Mouse (Mus musculus) thymus, adult 2 months (tissue): ENCODE measurements at regions not wholly inside any gene's neighbourhood (a gene's known extent, or its start where the extent isn't known, plus 50 kb on each side); places are given as distances from the start of the nearest gene placed in this dataset.

ENCODE experiments used
- DNase-seq: peaks from one replicate; pipeline ENCODE4 v3.0.0; 2021
- H3K27ac ChIP-seq: fragments of 200-500 bp; 2 replicates; pipeline ENCODE4 v1.5.1; 2012; ENCODE audit warnings: low read length, control low read depth; ENCODE audit not compliant: control insufficient read depth, insufficient read depth
- H3K27me3 ChIP-seq: fragments of 200-500 bp; 2 replicates; pipeline ENCODE4 v1.6.1; 2012; ENCODE audit warnings: mild to moderate bottlenecking, low read length, moderate library complexity, mixed read lengths; ENCODE audit not compliant: control insufficient read depth, insufficient read depth
- H3K36me3 ChIP-seq: fragments of 200-500 bp; 2 replicates; pipeline ENCODE4 v1.6.1; 2012; ENCODE audit warnings: mild to moderate bottlenecking, low read length, moderate library complexity; ENCODE audit not compliant: control insufficient read depth, insufficient read depth
- H3K4me1 ChIP-seq: fragments of 200-500 bp; replicated peaks from 2 replicates; pipeline ENCODE4 v1.6.1; 2012; ENCODE audit warnings: low read length; ENCODE audit not compliant: control insufficient read depth, insufficient read depth
- H3K4me3 ChIP-seq: fragments of 200-500 bp; 2 replicates; pipeline ENCODE4 v1.5.1; 2012; ENCODE audit warnings: mild to moderate bottlenecking, low read length, control low read depth, moderate library complexity; ENCODE audit not compliant: control insufficient read depth, insufficient read depth
- CTCF ChIP-seq: fragments of 200-500 bp; IDR thresholded peaks from 2 replicates; pipeline ENCODE4 v1.5.1; 2012; ENCODE audit warnings: mild to moderate bottlenecking, control low read depth, low read length, moderate library complexity, borderline replicate concordance; ENCODE audit not compliant: control insufficient read depth, poor library complexity, insufficient read depth; ENCODE audit errors: extremely low read depth
- POLR2A ChIP-seq: fragments of 200-500 bp; IDR thresholded peaks from 2 replicates; pipeline ENCODE4 v1.6.1; 2012; ENCODE audit warnings: mild to moderate bottlenecking, low read length, control low read depth, moderate library complexity; ENCODE audit not compliant: control insufficient read depth, poor library complexity, insufficient read depth; ENCODE audit errors: extremely low read depth
- WGBS: fragments of 180-500 bp; shearing (Covaris S2); methylation state at CpG from one replicate; pipeline ENCODE4 v1.1.7; 2018; 5-methylcytosine and 5-hydroxymethylcytosine counted together

- no peaks in the 10 kb centered on the region for H3K36me3 ChIP-seq
- H3K27me3 ChIP-seq = no peaks in the 10 kb centered on the region
- no peaks in the 10 kb centered on the region for H3K4me1 ChIP-seq
- TF ChIP-seq POLR2A (no peak), CTCF (no peak)
- no peak overlapping the region for H3K27ac ChIP-seq
- H3K4me3 ChIP-seq = no peak overlapping the region
- no peak for DNase-seq
- WGBS = 81% methylated on average over 2 of the region's 2 CpGs
Measured at GRCm38 (mm10) chr8:90192856-90193255, 155.3 kb downstream of the Tox3 start.

DNA sequence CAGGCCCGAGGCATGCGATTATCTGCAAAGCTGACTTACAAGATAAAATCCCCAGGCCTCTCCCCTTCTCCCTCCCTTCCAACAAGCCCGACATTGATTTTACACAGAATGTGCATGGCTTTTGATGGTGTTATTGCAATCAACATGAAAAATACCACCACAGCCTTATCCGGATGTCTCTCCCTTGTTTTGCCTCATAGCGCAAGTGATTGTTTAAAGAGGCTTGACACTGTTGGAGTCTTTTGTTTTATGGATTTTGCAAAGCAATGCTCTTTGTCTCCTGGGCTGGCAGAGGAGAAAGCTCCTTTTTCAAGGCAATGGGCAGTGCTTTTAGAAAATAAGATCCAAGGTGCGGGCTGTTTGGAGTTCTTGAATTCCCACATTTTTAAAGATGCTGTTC, 165.3 kb downstream of the Tox3 start:
- DNase-seq = no peak
- Histone ChIP-seq H3K27ac (no peak overlapping the region), H3K36me3 (no peaks in the 10 kb centered on the region), H3K4me1 (no peaks in the 10 kb centered on the region), H3K27me3 (no peaks in the 10 kb centered on the region), H3K4me3 (no peak overlapping the region)
- 77% methylated on average over 6 of the region's 6 CpGs for WGBS
- TF ChIP-seq CTCF (no peak), POLR2A (no peak)

GRCm38 (mm10) chr8:90176771-90177170, 171.4 kb downstream of the Tox3 start:
- no peak overlapping the region for H3K27ac ChIP-seq
- 85% methylated on average over 7 of the region's 7 CpGs for WGBS
- no peaks in the 10 kb centered on the region for H3K27me3 ChIP-seq
- no peak overlapping the region for H3K4me3 ChIP-seq
- no peaks in the 10 kb centered on the region for H3K36me3 ChIP-seq
- H3K4me1 ChIP-seq = no peaks in the 10 kb centered on the region
- TF ChIP-seq CTCF (no peak), POLR2A (no peak)
- DNase-seq = no peak

- no peak for DNase-seq
- TF ChIP-seq CTCF = no peak
- no peak for TF ChIP-seq POLR2A
- 60% methylated on average over 9 of the region's 9 CpGs for WGBS
- Histone ChIP-seq H3K4me1 (no peaks in the 10 kb centered on the region), H3K4me3 (no peak overlapping the region), H3K36me3 (no peaks in the 10 kb centered on the region), H3K27ac (no peak overlapping the region; the same call in 1 of the 2 replicates), H3K27me3 (no peaks in the 10 kb centered on the region)
Measured at GRCm38 (mm10) chr8:90176335-90176734, 171.8 kb downstream of the Tox3 start.

- H3K4me1 ChIP-seq = no peaks in the 10 kb centered on the region
- no peaks in the 10 kb centered on the region for H3K27me3 ChIP-seq
- no peak for DNase-seq
- no peak for TF ChIP-seq CTCF
- TF ChIP-seq POLR2A = no peak
- WGBS = 88% methylated on average over 2 of the region's 2 CpGs
- H3K4me3 ChIP-seq = no peak overlapping the region
- H3K27ac ChIP-seq = no peak overlapping the region
- no peaks in the 10 kb centered on the region for H3K36me3 ChIP-seq
Measured at GRCm38 (mm10) chr8:90166639-90167038, 181.5 kb downstream of the Tox3 start.

GRCm38 (mm10) chr8:90151477-90151876, 196.7 kb downstream of the Tox3 start:
- Histone ChIP-seq H3K27me3 (no peaks in the 10 kb centered on the region), H3K4me3 (no peak overlapping the region), H3K27ac (no peak overlapping the region), H3K36me3 (no peaks in the 10 kb centered on the region), H3K4me1 (no peaks in the 10 kb centered on the region)
- DNase-seq = no peak
- WGBS = 88% methylated on average over 5 of the region's 5 CpGs
- TF ChIP-seq POLR2A = no peak
- TF ChIP-seq CTCF = no peak

DNA sequence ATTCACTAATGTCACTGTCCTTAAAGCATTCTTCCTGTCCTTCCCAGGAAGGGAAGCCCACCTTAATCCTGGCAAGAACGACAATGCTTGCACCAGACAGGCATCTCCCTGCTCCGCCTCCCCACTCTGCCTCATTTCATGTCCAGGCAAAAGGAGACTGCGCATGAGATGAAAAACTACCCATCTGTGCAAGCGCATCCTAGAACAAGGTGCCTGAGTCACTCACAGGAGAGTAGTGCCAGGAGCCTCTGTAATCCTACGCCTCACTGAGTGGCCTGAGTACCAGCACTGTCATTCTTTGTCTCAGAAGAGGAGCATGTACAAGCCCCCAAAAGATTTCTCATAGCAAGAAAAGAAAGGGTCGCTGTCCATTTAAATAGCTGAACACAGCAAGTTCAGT, 198.2 kb downstream of the Tox3 start:
- H3K4me3 ChIP-seq = no peak overlapping the region
- no peaks in the 10 kb centered on the region for H3K36me3 ChIP-seq
- TF ChIP-seq POLR2A (no peak), CTCF (no peak)
- WGBS = 84% methylated on average over 6 of the region's 6 CpGs
- no peaks in the 10 kb centered on the region for H3K27me3 ChIP-seq
- no peaks in the 10 kb centered on the region for H3K4me1 ChIP-seq
- H3K27ac ChIP-seq = no peak overlapping the region
- no peak for DNase-seq
